Mouse (Mus musculus) brain, embryonic 14.5 days (tissue): ENCODE results near the gene Tbx3. TPM values are rescaled to one million over a fixed set of nuclear protein-coding genes. Genes with fewer than 3 reads are reported as not detected.

ENCODE experiments used
- DNase-seq: peaks from one replicate; pipeline ENCODE4 v3.0.0-alpha.2; 2011; ENCODE audit warnings: low read depth
- CTCF ChIP-seq: fragments of 200-500 bp; IDR thresholded peaks from 2 replicates; pipeline ENCODE4 v1.5.1; 2012; ENCODE audit warnings: inconsistent platforms, mild to moderate bottlenecking, moderate library complexity, borderline replicate concordance; ENCODE audit not compliant: insufficient read depth, insufficient read length; ENCODE audit errors: extremely low read depth
- POLR2A ChIP-seq: fragments of 200-500 bp; IDR thresholded peaks from 2 replicates; pipeline ENCODE4 v1.6.1; 2012; ENCODE audit warnings: mild to moderate bottlenecking, inconsistent platforms, borderline replicate concordance; ENCODE audit not compliant: poor library complexity, insufficient read depth, insufficient read length, severe bottlenecking; ENCODE audit errors: extremely low read depth
- polyA plus RNA-seq: library from polyadenylated mRNA; depleted of rRNA; stranded (reverse); fragments of >200 nt; gene quantifications from 2 replicates; pipeline ENCODE4 v1.2.3, GENCODE M21; 2012

Tbx3 gene
- polyA plus RNA-seq, 1 experiment, result 3.0 TPM

GRCm38 (mm10) chr5:119694914-119695313 is 24.4 kb downstream of the Tbx3 start:
- DNase-seq, result peak; percentile 69
- TF ChIP-seq POLR2A (no peak), CTCF (no peak)

- TF ChIP-seq CTCF (no peak), POLR2A (no peak)
- no peak for DNase-seq
Observed at GRCm38 (mm10) chr5:119703031-119703430, 32.6 kb downstream of the Tbx3 start.

- TF ChIP-seq POLR2A (no peak), CTCF (no peak)
- no peak for DNase-seq
Observed at GRCm38 (mm10) chr5:119704900-119705299, 34.4 kb downstream of the Tbx3 start.

- DNase-seq, result peak; percentile 31
- no peak for TF ChIP-seq CTCF
- TF ChIP-seq POLR2A, result no peak
Observed at GRCm38 (mm10) chr5:119706467-119706866, 36.0 kb downstream of the Tbx3 start.

- no peak for DNase-seq
- peak; percentile 33; the same call in 1 of the 2 replicates for TF ChIP-seq CTCF
- no peak for TF ChIP-seq POLR2A
Observed at GRCm38 (mm10) chr5:119708850-119709585, 38.5 kb downstream of the Tbx3 start.

- no peak for TF ChIP-seq POLR2A
- no peak for TF ChIP-seq CTCF
Observed at GRCm38 (mm10) chr5:119709826-119710559, 39.5 kb downstream of the Tbx3 start.

GRCm38 (mm10) chr5:119710756-119711155 is 40.3 kb downstream of the Tbx3 start:
- no peak for DNase-seq

More at GRCm38 (mm10) chr5:119709826-119710559, 39.5 kb downstream of the Tbx3 start:
- DNase-seq, result no peak

GRCm38 (mm10) chr5:119711626-119712025 is 41.2 kb downstream of the Tbx3 start:
- no peak for DNase-seq
- TF ChIP-seq CTCF (no peak), POLR2A (no peak)

More at GRCm38 (mm10) chr5:119710756-119711155, 40.3 kb downstream of the Tbx3 start:
- TF ChIP-seq CTCF, result peak; percentile 12; the same call in 1 of the 2 replicates
- no peak for TF ChIP-seq POLR2A

GRCm38 (mm10) chr5:119712679-119713246 is 42.3 kb downstream of the Tbx3 start:
- peak; percentile 83 for DNase-seq

GRCm38 (mm10) chr5:119720471-119721265 is 50.2 kb downstream of the Tbx3 start:
- no peak for TF ChIP-seq POLR2A
- TF ChIP-seq CTCF, result no peak
- DNase-seq, result no peak

More at GRCm38 (mm10) chr5:119712679-119713246, 42.3 kb downstream of the Tbx3 start:
- TF ChIP-seq POLR2A (no peak), CTCF (peak; percentile 99)
